Mouse (Mus musculus): ENCODE measurements around the gene Tcf3.

The Tcf3 gene

DNA sequence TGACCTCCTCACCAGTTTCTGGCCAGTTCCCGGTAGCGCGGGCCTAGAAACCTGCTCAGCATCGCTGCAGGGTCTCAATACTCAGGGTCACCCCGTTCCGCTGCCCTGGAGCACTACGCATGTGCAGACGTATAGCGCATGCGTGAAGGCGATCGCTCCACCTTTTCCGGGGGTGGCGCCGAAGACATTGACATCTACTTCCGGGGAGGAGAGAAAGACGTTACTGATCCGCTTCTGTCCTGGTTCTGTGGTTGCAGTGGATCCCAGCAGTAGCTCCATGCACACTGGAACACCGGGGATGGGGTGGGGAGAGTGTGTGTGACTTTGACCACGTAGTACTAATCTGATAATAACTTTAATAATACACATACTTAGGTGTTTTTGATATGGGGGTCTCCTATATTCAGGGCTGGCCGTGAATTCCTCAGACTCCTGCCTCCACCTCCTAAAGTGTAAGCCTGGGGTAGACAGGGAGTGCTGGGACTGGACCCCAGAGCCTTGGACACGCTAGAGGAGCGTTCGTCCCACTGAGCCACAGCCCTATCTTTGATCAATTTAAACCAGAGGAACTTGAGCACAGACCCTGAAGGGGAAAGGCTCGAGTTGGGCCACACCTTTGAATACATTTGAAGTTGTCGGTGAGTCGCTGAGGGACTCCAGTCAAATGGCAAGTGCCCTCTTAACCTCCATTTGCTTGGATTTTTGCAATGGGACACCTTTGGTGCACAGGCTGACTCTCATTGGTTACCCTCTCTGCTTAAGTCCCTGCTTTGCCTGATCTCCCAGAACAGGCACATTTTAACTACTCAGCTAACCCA lies 26.6 kb downstream of the Tcf3 start, which contains the start of gene Uqcr11:
TSS of gene Uqcr11 (minus strand) at position 147 of the 818 bp plus-strand sequence.
- peak; percentile 94 for DNase-seq

DNA sequence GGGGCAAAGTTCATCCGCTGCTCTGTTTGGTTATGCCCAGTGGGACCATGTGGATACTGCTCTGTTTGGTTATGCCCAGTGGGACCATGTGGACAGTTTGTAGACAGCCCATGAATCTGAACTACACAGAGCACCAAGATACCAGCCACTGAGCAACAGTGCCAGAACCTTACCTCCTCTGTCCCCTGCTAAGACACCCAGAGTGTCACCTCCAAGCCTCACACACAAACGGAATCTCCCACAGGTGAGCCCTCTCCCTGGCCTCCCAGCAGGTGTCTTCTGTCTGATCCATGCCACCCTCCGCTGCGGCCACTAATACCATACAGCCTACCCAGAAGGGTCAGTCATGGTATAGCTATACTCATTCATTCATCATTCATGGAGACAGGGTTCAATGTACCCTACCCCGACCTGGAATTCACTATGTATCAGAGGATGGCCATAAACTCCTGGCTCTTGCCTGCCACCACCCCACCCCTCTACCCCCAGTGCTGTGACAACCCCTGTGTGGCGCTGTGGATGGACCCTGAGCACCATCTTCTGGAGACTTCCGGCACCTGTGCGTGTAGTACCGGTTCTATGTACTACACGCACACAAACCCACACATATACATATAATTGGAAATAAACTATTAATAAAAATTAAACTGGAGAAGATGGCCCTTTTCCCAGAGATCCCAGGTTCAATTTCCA lies 27.8 kb downstream of the Tcf3 start:
- no peak for DNase-seq

DNA sequence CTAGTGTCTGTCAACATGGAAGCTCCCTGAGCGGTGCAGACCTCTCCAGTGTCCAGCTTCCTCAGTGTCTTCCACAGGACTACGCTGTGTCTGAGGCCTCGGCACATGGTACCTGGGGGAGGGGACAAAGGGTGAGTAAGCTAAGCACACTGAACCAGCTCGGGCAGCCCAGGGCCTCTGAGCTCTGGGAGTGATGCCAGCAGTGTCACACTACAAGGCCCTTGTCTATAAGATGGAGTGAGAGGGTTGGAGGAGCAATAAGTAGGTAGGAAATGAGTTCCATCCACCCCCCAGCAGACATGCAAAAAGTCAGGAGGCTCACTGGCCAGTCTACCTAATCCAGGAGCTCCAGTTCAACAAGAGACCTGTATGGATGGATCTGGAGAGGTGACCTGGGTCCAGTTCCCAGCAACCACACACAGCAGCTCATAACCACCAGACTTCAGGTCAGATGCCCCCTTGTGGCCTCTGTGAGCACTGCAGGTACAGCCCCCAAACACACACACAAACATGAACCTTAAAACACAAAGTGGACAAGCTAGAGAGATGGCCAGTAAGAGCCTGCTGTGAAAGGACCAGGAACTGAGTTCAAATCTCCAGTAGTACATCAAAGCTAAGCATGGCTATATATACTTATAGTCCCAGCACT lies 30.3 kb downstream of the Tcf3 start:
- peak; percentile 49 to 56 for DNase-seq

DNA sequence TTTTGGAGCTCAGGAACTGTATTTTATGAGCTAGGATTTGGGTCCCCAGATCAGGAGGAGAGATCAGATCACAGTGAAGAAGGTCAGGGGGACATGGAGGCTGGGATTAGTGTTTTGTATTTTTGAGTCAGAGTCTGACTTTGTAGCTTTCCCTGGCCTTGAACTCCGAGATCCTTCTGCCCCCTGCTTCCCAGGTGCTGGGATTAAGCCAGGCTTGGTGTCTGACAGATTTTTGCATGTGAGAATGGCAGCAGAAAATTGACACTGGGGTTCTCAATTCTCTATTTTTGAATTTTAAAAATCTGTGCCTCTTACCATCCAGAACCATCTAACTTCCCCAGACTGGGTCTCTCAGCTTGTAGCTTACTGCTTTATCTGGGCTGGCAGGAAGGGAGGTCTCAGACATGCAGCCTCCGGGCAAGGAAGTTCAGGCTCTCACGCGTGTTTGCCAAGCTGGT lies 32.7 kb downstream of the Tcf3 start:
- no peak for DNase-seq

DNA sequence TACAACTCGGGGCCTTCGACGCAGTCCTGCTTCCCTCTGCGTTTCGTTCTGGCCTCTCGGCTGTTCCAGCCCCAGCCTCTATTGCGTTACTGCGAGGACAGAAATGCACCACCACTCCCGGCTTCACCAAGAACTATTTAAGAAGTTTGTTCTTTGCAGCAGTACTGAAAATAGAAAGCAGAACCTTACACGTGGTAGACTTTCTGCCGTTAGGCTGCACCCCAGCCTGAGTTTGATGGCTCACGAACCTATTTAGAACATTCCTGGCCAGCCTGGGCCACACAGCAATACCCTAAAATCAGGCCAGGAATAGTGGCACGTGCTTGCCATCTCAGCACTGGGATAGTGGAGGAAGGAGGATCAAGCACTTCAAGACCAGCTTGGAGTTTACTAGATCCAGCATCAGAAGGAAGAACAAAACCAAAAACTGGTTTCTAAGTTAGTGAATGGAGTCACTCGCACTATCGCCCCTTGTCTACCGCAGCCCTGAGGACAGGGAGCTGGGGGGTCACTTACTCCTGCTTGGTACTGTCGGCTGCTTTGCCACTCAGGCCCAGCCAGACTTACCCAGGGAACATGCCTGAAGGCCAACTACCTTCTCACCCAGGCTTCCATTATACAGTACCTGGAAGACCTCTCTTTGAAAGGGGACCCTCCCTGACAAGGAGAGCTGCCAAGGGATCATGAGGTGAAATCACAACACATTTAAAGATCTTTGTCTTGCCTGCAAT lies 33.3 kb downstream of the Tcf3 start:
- no peak for DNase-seq

DNA sequence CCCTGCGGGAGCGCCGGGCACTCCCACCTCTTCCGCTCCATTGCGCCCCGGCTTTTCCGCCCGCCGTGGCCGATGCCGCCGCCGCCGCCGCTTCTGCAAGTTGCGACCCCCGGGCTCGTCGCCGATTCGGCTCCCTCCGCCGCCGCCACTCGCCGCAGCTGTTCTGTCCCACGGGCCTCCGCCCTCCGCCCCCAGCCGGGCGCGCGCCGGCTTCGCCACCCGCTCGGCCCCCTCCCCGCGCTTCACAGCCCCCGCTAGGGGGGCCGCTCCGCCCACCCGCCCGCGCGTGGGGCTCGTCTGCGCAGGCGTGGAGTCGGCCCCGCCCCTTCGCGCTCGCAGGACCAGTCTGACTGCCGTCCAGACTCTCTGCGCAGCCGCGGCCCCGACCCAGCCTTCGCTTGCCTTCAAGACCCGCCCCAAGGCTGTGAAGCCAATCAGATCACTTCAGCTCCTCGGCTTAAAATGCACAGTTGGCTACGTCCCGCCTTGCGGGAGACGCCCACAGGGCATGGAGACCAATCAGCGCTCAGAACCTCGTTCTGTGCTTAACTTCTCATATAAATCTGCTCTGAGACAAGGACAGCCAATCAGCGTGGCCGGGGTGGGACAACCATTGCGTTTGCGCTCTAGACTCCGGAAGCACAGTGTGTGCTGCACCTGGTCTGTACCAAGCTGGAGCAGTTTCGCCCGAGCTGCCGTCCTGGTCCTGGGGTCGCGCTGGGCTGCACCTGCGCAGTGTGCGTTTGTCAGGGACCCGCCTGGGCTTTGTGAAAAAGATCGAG lies 34.1 kb downstream of the Tcf3 start, which contains the start of gene Mbd3:
TSS of gene Mbd3 (minus strand) at position 360 of the 782 bp plus-strand sequence.
- peak; percentile 100 for DNase-seq

DNA sequence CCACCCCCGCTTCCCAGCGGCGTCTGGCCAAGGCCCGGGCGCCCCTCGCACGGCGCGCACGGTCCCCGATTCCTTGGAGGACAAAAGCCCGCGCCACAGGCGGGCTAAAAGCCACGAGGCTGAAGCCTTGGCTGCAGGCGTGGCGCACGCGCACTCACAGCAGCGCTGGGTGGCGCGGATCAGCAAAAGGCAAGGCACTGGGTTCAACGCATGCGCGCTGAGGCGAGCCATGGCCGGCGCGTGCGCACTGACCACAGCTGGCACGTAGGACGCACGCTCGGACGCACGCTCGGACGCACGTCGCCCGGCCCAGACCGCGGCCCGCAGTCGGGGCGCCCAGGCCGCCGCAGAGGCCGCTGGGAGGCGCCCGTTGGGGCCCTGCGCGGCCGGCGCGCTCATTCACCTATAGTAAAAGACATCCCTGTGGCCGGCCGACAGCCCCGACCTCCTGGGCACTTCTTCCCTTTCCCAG lies 34.7 kb downstream of the Tcf3 start:
- DNase-seq: peak; percentile 97 to 99

DNA sequence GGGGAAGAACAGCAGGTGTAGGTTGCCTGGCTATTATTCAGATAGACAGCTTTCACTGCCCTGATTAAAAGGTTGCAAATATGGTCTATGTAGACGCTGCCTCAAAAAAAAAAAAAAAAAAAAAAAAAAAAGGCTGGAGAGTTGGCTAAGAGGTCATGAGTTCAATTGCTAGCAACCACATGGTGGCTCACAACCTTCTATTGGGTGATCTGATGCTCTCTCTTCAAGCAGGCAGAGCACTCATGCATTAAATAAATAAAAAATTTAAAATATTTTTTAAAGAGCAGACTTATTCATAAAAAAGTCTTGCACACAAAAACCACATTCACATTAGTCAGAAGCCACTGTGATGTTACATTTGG lies 35.3 kb downstream of the Tcf3 start:
- no peak for DNase-seq

DNA sequence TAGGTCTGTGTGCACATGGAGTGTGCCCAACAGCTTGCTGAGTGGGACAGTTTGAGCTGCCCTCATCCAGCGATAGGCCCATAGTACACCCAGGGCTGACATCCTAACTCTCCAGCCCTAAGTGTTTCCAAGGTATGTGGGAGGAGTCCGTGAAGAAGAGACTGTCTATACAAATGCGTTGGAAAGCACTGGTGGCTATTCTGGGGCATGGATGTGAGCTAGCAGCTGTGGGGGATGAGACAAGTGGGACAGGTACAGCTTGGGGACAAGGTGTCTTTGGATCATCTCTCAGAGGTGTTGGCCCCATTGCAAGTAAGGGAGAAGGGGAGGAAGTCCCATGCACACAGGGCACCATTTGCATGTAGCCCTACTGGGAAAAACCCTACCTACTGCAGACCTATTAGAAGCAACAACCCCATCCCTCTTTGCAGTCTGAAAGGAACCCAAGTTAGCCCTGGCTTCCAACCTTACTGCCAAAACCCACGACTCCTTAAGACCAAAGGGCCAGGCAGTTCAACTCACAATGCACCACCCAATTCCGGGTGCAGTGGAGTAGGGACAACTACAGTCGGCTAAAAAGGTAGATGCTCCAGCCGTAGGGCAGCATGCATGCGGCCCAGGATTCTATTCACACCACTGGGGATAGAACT lies 35.8 kb downstream of the Tcf3 start:
- no peak for DNase-seq

DNA sequence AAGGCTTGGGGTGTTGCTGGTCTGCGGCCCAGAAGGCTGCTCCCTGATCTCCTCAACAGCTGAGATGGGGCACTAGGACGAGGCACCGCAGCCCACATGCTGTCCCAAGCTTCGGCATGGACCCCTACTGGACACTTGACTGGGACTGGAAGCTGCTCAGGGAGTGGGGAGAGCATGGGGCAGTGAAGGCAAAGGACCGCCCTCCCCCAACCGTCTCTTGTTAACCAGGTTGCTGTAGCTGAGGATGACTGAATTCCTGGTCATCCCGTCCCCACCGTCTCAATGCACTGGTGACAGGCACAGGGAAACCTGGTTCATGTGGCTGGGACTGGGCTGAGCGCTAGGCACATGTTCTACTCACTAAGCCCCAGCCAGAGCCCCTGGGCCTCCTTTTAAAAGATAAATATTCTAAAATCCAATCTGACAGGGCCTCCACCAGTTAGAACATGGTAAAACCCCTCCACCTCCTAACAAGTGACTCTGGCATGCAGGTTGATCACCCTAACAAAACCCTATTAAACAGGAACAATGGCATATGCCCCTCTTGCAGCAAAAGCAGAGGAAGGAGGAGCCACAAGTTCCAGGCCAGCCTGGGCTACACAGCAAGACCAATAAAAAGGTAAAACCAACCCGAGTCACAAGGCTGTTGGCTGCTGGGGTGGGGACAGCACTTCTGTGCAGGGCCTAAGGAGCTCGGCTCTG lies 36.5 kb downstream of the Tcf3 start:
- DNase-seq: no peak

DNA sequence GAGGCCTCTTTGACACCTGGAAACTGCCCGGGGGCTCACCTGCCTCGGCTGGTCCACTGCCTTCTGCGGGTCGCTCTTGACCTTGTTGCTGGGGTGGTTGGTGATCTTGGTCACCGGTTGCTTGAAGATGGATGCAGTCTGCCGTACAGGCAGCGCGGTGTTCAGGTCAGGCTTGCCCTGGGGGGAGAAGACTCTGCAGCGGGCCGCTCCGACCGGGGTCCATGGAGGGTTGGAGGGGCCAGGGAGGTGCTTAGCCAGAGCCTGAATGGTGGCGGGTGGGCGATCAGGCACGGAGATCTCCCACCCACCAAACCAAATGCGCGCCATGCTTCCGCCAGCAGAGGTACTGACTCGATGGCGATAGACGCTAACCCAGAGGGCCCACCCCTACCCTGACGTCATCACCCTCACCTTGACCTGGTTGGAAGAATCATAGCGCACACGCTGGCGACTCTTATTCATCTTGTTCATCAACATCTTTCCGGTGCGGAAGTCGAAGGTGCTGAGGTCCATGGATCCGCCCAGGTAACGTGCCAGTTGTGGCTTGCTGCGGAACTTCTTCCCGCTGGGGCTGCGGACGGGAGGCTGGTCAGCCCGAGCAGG lies 38.3 kb downstream of the Tcf3 start:
- DNase-seq: no peak

DNA sequence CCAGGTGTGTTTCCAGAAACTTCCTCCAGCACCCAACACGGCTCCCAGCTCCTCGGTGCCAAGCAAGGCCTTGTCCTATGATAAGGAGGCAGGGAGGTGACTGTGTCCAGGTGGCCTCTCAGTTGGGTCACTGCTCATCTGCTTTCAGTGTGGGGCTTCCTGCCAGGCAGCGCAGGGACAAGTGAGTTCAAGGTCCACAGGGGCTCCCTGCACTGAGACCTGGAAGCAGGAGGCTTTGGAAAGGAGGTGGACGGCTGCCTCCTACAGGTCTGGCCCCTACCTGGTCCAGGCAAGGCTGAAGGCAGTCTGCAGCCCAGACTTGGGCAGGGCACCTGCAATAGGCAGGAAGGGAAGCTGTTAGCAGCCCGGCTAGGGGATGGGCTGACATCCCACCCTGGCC lies 40.8 kb downstream of the Tcf3 start:
- no peak for DNase-seq

DNA sequence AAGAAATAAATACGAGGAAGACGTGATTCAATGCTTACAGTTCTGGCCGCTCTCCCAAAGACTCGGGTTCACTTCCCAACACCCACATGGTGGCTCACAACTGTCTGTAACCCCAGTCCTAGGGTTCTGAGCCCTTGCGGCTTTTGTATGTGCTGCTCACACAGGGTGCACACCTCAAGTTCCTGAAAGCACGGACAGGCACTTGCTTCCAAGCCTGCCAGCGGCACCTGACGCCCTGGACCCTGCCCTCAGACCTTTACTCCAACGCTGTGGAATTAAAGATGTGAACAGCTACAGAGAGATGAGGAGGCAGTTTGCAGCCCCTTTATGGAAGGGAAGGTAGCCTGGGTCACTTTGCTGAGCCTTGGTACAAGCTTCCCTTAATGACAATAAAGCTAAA lies 42.8 kb downstream of the Tcf3 start:
- DNase-seq: no peak

DNA sequence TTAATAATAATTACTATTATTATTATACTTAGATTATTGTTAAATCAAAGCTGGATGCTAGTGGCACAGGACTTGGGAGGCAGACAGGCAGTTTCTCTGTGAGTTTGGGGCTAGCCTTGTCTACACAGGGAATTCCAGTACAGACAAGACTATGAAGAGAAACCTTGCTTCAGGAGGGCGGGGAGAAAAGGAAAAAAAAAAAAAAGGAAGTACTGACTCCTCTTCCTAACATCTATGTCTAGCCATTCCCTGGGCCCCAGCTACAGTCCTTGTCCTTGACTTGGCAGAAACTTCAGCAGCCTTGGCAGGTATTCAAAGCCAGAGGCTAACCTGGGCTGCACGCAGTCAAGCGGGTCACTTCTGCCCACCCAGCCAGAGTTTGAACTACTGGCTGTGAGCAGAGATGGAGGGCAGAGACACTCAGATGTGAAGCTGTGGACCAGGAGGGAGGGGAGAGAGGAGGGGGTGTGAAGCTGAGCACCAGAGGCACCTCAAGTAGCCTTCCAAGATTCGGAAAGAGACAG lies 44.2 kb downstream of the Tcf3 start:
- DNase-seq: no peak

DNA sequence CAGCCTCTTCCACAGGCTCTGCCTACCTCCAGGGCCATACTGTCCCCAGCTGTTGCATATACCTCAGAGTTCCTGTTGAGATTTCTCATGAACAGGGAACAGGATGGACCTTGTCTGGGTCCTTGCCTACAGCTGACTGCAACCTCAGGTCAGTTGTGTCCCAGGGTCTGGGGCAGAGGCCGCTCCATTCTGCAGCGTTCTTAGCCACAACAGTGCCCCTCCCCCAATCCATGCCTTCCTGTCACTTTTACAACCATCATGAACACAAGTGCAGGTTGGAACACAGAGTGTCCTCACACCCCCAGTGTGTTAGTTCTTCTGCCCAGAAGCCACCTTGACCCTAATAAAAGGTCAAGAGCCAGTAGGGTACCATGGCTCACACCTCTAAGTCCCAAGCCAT lies 44.7 kb downstream of the Tcf3 start:
- no peak for DNase-seq

DNA sequence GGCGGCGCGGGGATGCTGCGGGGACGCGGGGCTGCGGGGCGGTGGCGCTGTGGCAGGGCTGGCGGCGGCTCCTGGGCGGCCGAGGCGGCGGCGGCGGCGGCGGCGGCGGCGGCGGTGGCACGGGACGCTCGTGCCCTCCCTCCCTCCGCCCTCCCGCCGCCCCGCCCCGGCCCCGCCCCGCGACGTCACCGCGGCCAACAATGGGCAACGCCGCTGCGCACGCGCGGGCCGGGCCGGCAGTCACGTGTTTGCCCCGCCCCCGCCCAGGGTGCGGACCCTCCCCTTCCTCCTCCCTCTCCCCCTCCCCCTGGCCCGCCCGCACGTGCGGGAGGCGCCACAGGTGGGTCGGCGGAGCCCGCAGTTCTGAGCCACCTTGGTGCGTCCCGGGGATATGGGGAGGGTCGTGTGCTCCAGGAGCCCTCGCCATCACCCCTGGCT lies 45.9 kb downstream of the Tcf3 start, which contains the start of gene Mex3d:
TSS of gene Mex3d (minus strand) at position 138 of the 438 bp plus-strand sequence.
- DNase-seq: peak; percentile 80 to 86

DNA sequence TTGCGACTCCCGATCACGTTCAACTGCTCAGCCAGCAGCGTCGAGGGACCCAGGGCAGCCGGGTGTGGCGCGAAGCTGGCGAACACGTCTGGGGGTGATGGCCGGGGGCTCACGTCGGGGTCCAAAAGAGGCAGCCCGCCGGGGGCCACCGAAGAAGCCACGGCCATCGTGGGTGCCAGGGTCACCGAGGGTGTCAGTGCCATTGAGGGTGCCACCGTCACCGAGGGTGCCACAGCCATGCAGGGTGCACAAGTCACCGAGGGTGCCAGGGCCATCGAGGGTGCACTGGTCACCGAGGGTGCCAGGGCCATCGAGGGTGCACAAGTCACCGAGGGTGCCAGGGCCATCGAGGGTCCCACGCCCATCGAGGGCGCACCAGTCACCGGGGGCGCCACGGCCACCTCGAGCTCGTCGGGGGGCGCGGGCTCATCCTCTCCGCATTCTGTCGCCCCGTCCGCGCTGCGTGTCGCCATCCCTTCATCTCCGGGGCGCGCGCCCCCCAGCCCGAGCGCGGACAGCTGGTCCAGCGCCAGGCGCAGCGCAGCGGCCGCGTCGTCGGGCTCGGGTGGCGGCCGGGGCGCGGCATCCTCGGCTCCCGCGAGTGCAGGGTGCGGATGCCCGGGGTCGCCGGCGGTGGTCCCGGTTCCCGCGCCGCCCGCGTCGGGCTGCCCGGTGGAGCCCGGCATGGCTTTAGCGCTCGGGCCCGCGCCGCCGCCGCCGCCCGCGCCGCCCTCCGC lies 46.5 kb downstream of the Tcf3 start:
- DNase-seq: no peak

DNA sequence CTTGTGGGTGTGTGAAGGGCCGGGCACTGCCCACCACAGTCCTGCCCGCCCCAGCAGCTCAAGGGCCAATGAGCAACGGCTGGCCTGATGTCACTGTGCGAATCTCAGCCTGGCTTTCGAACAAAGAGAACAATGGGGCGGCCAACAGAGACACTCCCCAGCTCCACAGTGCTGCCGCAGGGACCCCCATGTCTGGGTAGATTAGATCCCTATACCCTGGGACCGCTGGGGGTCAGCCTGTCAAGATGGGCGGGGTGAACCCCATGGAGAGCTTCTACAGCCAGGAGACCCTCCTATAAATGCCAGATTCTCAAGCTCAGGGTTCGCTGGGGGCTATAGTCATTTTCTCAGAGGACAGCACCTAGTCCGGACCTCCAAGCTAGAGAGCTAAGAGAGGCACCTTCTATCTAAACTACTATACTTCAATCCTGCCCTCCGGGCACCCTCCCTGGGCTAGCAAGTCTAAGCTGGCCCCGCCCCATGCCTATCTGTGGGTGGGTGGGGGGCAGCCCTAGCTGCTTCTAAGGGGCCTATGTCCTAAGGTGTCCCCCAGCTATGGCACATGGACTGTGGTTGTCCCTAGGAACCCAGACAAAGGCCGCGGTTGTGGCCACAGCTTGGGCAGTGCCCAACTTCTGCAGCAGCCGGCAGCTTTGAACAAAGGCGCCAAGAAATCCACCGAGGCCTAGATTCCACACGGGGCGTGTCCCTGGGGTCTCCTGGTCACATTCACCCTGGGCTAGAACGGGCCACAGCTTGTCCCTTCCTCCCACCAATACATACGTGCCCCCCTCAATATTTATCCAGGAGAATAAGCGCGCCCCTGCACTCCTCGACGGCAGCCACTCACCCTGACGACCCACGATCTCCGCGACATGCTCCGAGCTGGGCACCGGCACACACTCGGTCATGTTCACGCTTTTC lies 47.4 kb downstream of the Tcf3 start:
- peak in 1 of 2 experiments; percentile 42 for DNase-seq
